Mouse (Mus musculus) embryo, embryonic 10 days (tissue): ENCODE results near the gene Limch1.
A peak's percentile ranks its signal among the peaks of the same experiment; 100 is the strongest.

Experiments
- DNase-seq: peaks from one replicate; pipeline ENCODE4 v3.0.0-alpha.2; 2015; ENCODE audit warnings: low spot score

Gene Limch1

GRCm38 (mm10) chr5:66830206-66830605 is 84.6 kb downstream of the Limch1 start:
- DNase-seq = no peak

GRCm38 (mm10) chr5:66834756-66835155 is 89.1 kb downstream of the Limch1 start:
- DNase-seq = peak; percentile 22

GRCm38 (mm10) chr5:66836892-66837291 is 91.3 kb downstream of the Limch1 start:
- no peak for DNase-seq

- DNase-seq = no peak
Observed at GRCm38 (mm10) chr5:66841971-66842370, 96.3 kb downstream of the Limch1 start.

GRCm38 (mm10) chr5:66842776-66843175 is 97.1 kb downstream of the Limch1 start:
- DNase-seq = no peak

GRCm38 (mm10) chr5:66848136-66848535 is 102.5 kb downstream of the Limch1 start:
- DNase-seq = no peak

- DNase-seq = no peak
Observed at GRCm38 (mm10) chr5:66849148-66849547, 103.5 kb downstream of the Limch1 start.

GRCm38 (mm10) chr5:66850721-66851251 is 105.2 kb downstream of the Limch1 start:
- no peak for DNase-seq

GRCm38 (mm10) chr5:66851708-66852107 is 106.1 kb downstream of the Limch1 start:
- DNase-seq = no peak

GRCm38 (mm10) chr5:66854263-66854662 is 108.6 kb downstream of the Limch1 start:
- no peak for DNase-seq

GRCm38 (mm10) chr5:66855358-66856107 is 109.9 kb downstream of the Limch1 start:
- DNase-seq = no peak

GRCm38 (mm10) chr5:66859506-66859905 is 113.9 kb downstream of the Limch1 start:
- DNase-seq = no peak

- no peak for DNase-seq
Observed at GRCm38 (mm10) chr5:66861232-66862035, 115.8 kb downstream of the Limch1 start.

GRCm38 (mm10) chr5:66862151-66862550 is 116.5 kb downstream of the Limch1 start:
- DNase-seq = no peak

GRCm38 (mm10) chr5:66865229-66865628 is 119.6 kb downstream of the Limch1 start:
- peak; percentile 58 for DNase-seq

- no peak for DNase-seq
Observed at GRCm38 (mm10) chr5:66866019-66866418, 120.4 kb downstream of the Limch1 start.

- DNase-seq = no peak
Observed at GRCm38 (mm10) chr5:66869545-66869944, 123.9 kb downstream of the Limch1 start.

- DNase-seq = no peak
Observed at GRCm38 (mm10) chr5:66871521-66872050, 126.0 kb downstream of the Limch1 start.

- DNase-seq = no peak
Observed at GRCm38 (mm10) chr5:66872053-66872452, 126.4 kb downstream of the Limch1 start.

- DNase-seq = no peak
Observed at GRCm38 (mm10) chr5:66872681-66873080, 127.1 kb downstream of the Limch1 start.

GRCm38 (mm10) chr5:66876018-66876805 is 130.6 kb downstream of the Limch1 start:
- peak; percentile 63 for DNase-seq

- no peak for DNase-seq
Observed at GRCm38 (mm10) chr5:66877066-66877465, 131.4 kb downstream of the Limch1 start.
